9 mouse cellular contexts compared by ENCODE assay signal in the genomic region with DNA sequence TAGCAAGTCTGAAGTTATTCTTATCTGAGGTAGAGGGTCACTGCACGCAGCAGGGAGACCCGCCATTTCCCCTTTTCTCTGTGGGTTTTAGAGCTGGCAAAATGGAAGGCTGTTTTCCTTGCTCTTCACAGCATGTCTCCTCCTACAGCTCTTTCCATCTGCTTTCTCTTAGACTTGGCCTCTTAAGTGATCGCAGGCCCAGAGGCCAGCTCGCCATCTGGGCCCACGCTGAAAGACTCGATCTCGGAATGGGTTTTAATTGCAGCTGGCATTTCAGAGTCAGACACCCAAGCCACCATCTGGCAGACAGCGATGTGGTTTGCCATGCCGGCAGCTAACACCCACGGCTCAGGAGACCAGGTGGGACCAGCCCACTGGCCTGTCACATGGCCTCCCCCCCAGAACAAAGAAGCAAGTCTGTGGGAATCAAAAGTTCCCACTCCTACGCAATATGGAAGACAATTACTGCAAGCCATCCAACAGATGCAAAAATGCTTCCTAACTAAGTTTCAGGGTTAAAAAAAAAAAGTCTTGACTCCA. TPM values are rescaled to one million over a fixed set of nuclear protein-coding genes. Genes with fewer than 3 reads are reported as not detected.
A peak's percentile ranks its signal among the peaks of the same experiment; 100 is the strongest.
DNase-seq lines count a peak whose midpoint lies in the region; ATAC-seq and TF ChIP-seq lines count a peak whose summit lies in the region.
"Had no signal": no experiment of that assay in that cellular context is flagged by ENCODE, and none has a peak within 500 bp of the region (broad histone marks: within the 10 kb centered on the region; RNA-seq: fewer than 3 reads in every experiment).

No protein-coding gene starts in this region.

- DNase-seq in frontal cortex, adult 2 months (ENCODE audit: extremely low spot score in 1 of 2, low spot score in 1 of 2): peak; percentile 30 to 52
- no peak for DNase-seq in frontal cortex, postnatal 25 days (ENCODE audit: low spot score in 2 of 2)
- no peak for DNase-seq in ovary, postnatal 10 days (ENCODE audit: low spot score)
- DNase-seq in gastrocnemius, adult 18-20 months (ENCODE audit: low spot score): no peak
- no peak for DNase-seq in kidney, postnatal 4 days

- peaks cover 68% of the 10 kb centered on the region for H3K4me1 ChIP-seq in bone marrow macrophage, adult 2 months (ENCODE audit: control insufficient read depth, insufficient read depth, low read length)

- no peak for TF ChIP-seq POLR2A in bone marrow macrophage, adult 2 months (IDR thresholded peaks at IDR 0.05; ENCODE audit: borderline replicate concordance, low read depth, low read length)

- peak; percentile 28 to 36; a peak in 3 of 4 replicates for ATAC-seq in hematopoietic stem cell, adult 5-6 weeks (replicated peaks in 1 of 2; ENCODE audit: insufficient read depth in 1 of 2, low FRiP score in 2 of 2, low TSS enrichment in 1 of 2, low read depth in 1 of 2, poor library complexity in 2 of 2, severe bottlenecking in 2 of 2)
- peak; percentile 56 for ATAC-seq in megakaryocyte progenitor cell, adult 5-6 weeks (replicated peaks; ENCODE audit: poor library complexity)

- H3K27ac ChIP-seq in bone marrow macrophage, adult 2 months (ENCODE audit: insufficient read depth, low read depth, low read length): peak overlapping the region; percentile 7; the same call in 1 of the 2 replicates
- H3K27ac ChIP-seq: heart, embryonic 13.5 days had no signal

- TF ChIP-seq CTCF in bone marrow macrophage, adult 2 months (IDR thresholded peaks at IDR 0.05; ENCODE audit: low read depth, low read length): no peak

- no peak overlapping the region for H3K4me3 ChIP-seq in bone marrow macrophage, adult 2 months (ENCODE audit: insufficient read depth, low read length)
- H3K4me3 ChIP-seq: heart, embryonic 13.5 days had no signal

RNA-seq across cellular contexts. Expression of a gene that starts 36.5 kb away (rescaled TPM):
- polyA plus RNA-seq in frontal cortex, adult 2 months (2012; rRNA removed): 9.1 and 11.5 TPM in 2 replicates
- polyA plus RNA-seq in bone marrow macrophage, adult 2 months (2012; ENCODE audit: insufficient read depth, insufficient read length, missing spikeins): 62.1 and 79.7 TPM in 2 replicates
- 26.2 and 31.5 TPM in 2 replicates for total RNA-seq in hematopoietic stem cell, adult 5-6 weeks (2017)
- 8.2 and 8.3 TPM in 2 replicates for total RNA-seq in megakaryocyte progenitor cell, adult 5-6 weeks (2015)
- total RNA-seq in megakaryocyte progenitor cell, adult 5-6 weeks (2017): 5.9 and 6.5 TPM in 2 replicates
- 10 to 100 TPM; 14.7 to 20.2 TPM for total RNA-seq in gastrocnemius, adult 18-20 months (2021)

Comparison
In these comparisons a context has a peak if more than half of its experiments do, and no peak if none do; other contexts are left out.
1. DNase-seq: peak in frontal cortex, adult 2 months (2 of 2); none in frontal cortex, postnatal 25 days (0 of 2), ovary, postnatal 10 days (single experiment), gastrocnemius, adult 18-20 months (single experiment) and kidney, postnatal 4 days (0 of 2).